Mouse (Mus musculus) forebrain, embryonic 14.5 days (tissue): ENCODE results near the gene Kmt2d. TPM values are rescaled to one million over a fixed set of nuclear protein-coding genes. Genes with fewer than 3 reads are reported as not detected.

Experiments
- ATAC-seq: fragments of 200-750 bp; cut with Nextera tagmentation; 2 replicates; pipeline ENCODE4 v1.8.0; 2017; ENCODE audit warnings: mild to moderate bottlenecking, moderate library complexity
- DNase-seq: peaks from one replicate; pipeline ENCODE4 v3.0.0-alpha.2; 2015; ENCODE audit warnings: low spot score
- H3K27ac ChIP-seq: fragments of 300-500 bp; sonication (generic); 2 replicates; pipeline ENCODE4 v1.5.1; 2014; ENCODE audit warnings: low read depth, mild to moderate bottlenecking, control low read depth, low read length, moderate library complexity
- H3K27me3 ChIP-seq: fragments of 300-500 bp; sonication (generic); replicated peaks from 2 replicates; pipeline ENCODE4 v1.6.1; 2014; ENCODE audit warnings: low read length, control low read depth, mixed read lengths; ENCODE audit not compliant: control insufficient read depth, insufficient read depth
- H3K36me3 ChIP-seq: fragments of 300-500 bp; sonication (generic); 2 replicates; pipeline ENCODE4 v1.6.1; 2014; ENCODE audit warnings: low read length, control low read depth; ENCODE audit not compliant: control insufficient read depth, insufficient read depth
- H3K4me1 ChIP-seq: fragments of 300-500 bp; sonication (generic); 2 replicates; pipeline ENCODE4 v1.6.1; 2014; ENCODE audit warnings: antibody characterized with exemption, low read length, control low read depth; ENCODE audit not compliant: control insufficient read depth, insufficient read depth
- H3K4me2 ChIP-seq: fragments of 300-500 bp; sonication (generic); 2 replicates; pipeline ENCODE4 v1.6.1; 2014; ENCODE audit warnings: mild to moderate bottlenecking, control low read depth, low read length
- H3K4me3 ChIP-seq: fragments of 300-500 bp; sonication (generic); 2 replicates; pipeline ENCODE4 v1.5.1; 2014; ENCODE audit warnings: low read depth, low read length, control low read depth
- H3K9ac ChIP-seq: fragments of 300-500 bp; sonication (generic); 2 replicates; pipeline ENCODE4 v1.6.1; 2014; ENCODE audit warnings: mild to moderate bottlenecking, low read length, control low read depth, moderate library complexity
- H3K9me3 ChIP-seq: fragments of 300-500 bp; sonication (generic); replicated peaks from 2 replicates; pipeline ENCODE4 v1.6.1; 2016; ENCODE audit warnings: low read length, control low read depth, mixed read lengths; ENCODE audit not compliant: control insufficient read depth
- WGBS: fragments of 180-500 bp; shearing (Covaris S2); extraction: QIAGEN DNeasy Blood & Tissue Kit; methylation state at CpG from one replicate; pipeline ENCODE4 v1.1.7; 2014; 5-methylcytosine and 5-hydroxymethylcytosine counted together
- polyA plus RNA-seq: library from polyadenylated mRNA; unstranded; fragments of >200 nt; fragmentation: Nextera tagmentation; extraction: Ambion mirVana; gene quantifications from 2 replicates; pipeline ENCODE4 v1.2.1, GENCODE M21; 2014

Kmt2d gene
- polyA plus RNA-seq, 1 experiment from 2014 or later: 8.0 TPM

DNA sequence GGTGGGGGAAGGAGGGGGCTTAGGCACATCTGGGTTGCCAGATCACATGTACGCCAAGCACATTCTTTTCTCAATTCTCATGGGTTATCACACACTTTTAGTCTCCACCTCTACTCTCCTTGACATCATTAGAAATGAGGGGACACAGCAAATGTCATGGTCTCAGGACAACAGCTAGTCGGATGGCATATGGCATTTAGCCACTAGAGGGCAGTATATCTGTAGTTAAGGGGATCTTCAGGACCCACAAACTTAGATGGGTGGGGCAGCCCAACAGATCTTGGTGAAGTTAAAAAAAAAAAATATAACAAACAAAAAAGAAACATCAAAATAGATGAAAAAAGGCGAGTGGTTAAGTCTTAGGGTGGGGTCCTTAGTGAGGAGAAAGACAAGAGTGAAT, 6.3 kb upstream of the Kmt2d start:
- H3K9ac ChIP-seq: no peak overlapping the region
- DNase-seq: peak; percentile 89
- no peaks in the 10 kb centered on the region for H3K27me3 ChIP-seq
- WGBS: 16% methylated on average over 3 of the region's 3 CpGs
- H3K27ac ChIP-seq: no peak overlapping the region
- H3K4me3 ChIP-seq: no peak overlapping the region
- peaks cover 13% of the 10 kb centered on the region for H3K4me1 ChIP-seq
- peaks cover 16% of the 10 kb centered on the region; the same call in 1 of the 2 replicates for H3K36me3 ChIP-seq
- ATAC-seq: no peak
- H3K4me2 ChIP-seq: no peak overlapping the region
- no peaks in the 10 kb centered on the region for H3K9me3 ChIP-seq

GRCm38 (mm10) chr15:98871916-98872888, 1.2 kb upstream of the Kmt2d start:
- Histone ChIP-seq H3K4me1 (peaks cover 27% of the 10 kb centered on the region), H3K27me3 (no peaks in the 10 kb centered on the region), H3K9ac (peak overlapping the region; percentile 99), H3K4me2 (peak overlapping the region; percentile 99), H3K36me3 (0 out of 2 replicates have a peak, but pooled peaks cover 6% of the 10 kb centered on the region), H3K27ac (peak overlapping the region; percentile 98), H3K9me3 (no peaks in the 10 kb centered on the region), H3K4me3 (peak overlapping the region; percentile 99)
- 1% methylated on average over 45 of the region's 51 CpGs for WGBS
- peak; percentile 98 for DNase-seq
- ATAC-seq: peak; percentile 90

DNA sequence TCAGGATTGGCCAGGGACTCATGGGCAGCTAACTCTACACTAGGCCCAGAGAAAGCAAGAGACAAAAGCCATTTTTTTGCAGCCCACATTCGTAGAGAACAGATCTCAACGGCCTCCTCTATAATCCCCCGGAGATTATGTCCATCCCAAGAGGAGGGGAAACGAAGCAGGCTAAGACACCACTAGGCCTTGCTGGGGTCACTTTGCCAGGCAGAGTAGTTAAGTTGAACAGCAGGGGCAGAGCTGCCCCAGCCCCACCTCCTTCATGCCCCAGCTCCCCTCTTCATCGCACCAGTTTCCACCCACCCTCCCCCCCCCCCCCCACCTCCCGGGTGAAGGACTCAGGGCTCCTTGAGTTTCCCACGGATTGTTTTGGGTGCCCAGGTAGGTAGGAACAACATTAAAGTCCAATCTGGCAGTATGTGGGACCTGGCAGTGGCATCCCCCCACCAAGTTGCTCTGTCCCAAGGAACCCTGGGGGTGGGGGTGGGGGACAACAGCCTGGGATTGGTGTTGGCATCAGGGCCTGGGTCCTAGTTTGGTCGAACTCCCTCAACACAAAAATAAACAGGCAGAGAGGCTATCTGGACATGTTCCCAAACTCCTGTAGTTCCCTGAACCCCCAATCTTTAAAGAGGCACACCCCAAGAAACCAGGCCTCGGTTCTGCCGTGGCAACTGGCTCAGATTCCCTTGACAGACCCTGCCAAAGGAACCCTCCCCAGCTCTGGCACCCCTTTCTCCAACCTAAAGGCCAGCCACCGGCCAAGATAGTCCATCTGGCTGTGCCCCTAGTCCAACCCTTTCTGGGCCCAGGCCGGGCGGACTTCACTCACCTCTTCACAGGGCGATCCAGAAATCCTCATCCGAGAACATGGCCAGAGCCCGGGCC, 580 bp downstream of the Kmt2d start:
- peak overlapping the region; percentile 99 for H3K9ac ChIP-seq
- peak overlapping the region; percentile 99 for H3K4me3 ChIP-seq
- WGBS: under 1% methylated on average over 15 of the region's 16 CpGs
- peak overlapping the region; percentile 98; the same call in 1 of the 2 replicates for H3K27ac ChIP-seq
- H3K36me3 ChIP-seq: peaks cover 13% of the 10 kb centered on the region
- H3K4me2 ChIP-seq: peak overlapping the region; percentile 99
- peaks cover 27% of the 10 kb centered on the region for H3K4me1 ChIP-seq
- H3K9me3 ChIP-seq: no peaks in the 10 kb centered on the region
- ATAC-seq: no peak
- no peak for DNase-seq
- H3K27me3 ChIP-seq: no peaks in the 10 kb centered on the region

- no peak overlapping the region for H3K27ac ChIP-seq
- no peak for DNase-seq
Observed at GRCm38 (mm10) chr15:98869342-98870178, 1.4 kb downstream of the Kmt2d start.

DNA sequence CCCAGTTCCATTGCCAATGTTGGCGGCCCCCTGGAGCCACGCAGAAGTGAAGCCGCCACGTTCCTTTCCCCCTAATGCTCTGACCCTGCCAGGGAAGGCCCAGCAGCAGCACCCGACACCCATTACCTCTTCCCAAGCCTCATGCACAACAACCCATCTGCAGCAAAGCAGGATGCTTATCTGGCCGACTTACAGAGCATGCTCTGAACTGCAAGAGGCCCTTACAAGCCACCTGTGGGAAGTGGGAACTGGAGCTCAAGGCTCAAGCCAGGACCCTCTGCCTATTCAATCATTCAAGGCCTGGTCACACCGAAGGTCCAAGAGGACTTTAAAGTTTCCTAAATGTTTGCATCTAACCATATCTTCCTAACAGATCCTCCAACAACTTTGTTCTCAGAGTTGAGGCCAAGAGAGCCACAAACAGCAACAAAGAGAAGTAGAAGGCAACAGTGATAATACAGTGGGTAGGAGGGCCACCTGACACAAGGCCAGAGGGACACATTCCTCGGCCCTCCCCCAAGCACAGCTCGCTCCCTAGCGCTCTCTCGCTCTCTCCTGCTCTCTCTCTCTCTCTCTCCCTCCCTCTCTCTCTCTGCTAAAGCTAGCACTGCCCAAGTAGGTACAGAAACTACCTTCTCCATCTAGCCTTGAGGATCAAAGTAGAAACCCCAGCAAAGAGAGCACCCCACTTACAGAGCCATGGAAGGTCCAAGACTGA, 2.5 kb downstream of the Kmt2d start:
- DNase-seq (no peak), ATAC-seq (no peak)
- WGBS: 37% methylated on average over 11 of the region's 11 CpGs
- Histone ChIP-seq H3K9ac (peak overlapping the region; percentile 99), H3K4me2 (peak overlapping the region; percentile 99), H3K4me3 (peak overlapping the region; percentile 99), H3K4me1 (peaks cover 27% of the 10 kb centered on the region), H3K27ac (no peak overlapping the region), H3K9me3 (no peaks in the 10 kb centered on the region), H3K27me3 (no peaks in the 10 kb centered on the region), H3K36me3 (peaks cover 32% of the 10 kb centered on the region)

More at GRCm38 (mm10) chr15:98869342-98870178, 1.4 kb downstream of the Kmt2d start:
- Histone ChIP-seq H3K4me2 (peak overlapping the region; percentile 99), H3K27me3 (no peaks in the 10 kb centered on the region), H3K9me3 (no peaks in the 10 kb centered on the region), H3K4me1 (peaks cover 27% of the 10 kb centered on the region), H3K9ac (peak overlapping the region; percentile 99), H3K36me3 (peaks cover 22% of the 10 kb centered on the region), H3K4me3 (peak overlapping the region; percentile 99)
- ATAC-seq: no peak
- 12% methylated on average over 8 of the region's 8 CpGs for WGBS

- peaks cover 24% of the 10 kb centered on the region for H3K4me1 ChIP-seq
- peaks cover 44% of the 10 kb centered on the region for H3K36me3 ChIP-seq
- H3K27ac ChIP-seq: no peak overlapping the region
- no peaks in the 10 kb centered on the region for H3K9me3 ChIP-seq
- no peak overlapping the region for H3K4me3 ChIP-seq
- H3K27me3 ChIP-seq: no peaks in the 10 kb centered on the region
- H3K9ac ChIP-seq: no peak overlapping the region
- H3K4me2 ChIP-seq: peak overlapping the region; percentile 99
- DNase-seq (peak; percentile 66), ATAC-seq (no peak)
- 77% methylated on average over 6 of the region's 6 CpGs for WGBS
Observed at GRCm38 (mm10) chr15:98867321-98867720, 3.7 kb downstream of the Kmt2d start.

GRCm38 (mm10) chr15:98866501-98866900, 4.5 kb downstream of the Kmt2d start:
- DNase-seq (no peak), ATAC-seq (no peak)
- Histone ChIP-seq H3K27me3 (no peaks in the 10 kb centered on the region), H3K4me2 (no peak overlapping the region), H3K9ac (no peak overlapping the region), H3K9me3 (no peaks in the 10 kb centered on the region), H3K27ac (no peak overlapping the region), H3K4me1 (peaks cover 24% of the 10 kb centered on the region), H3K36me3 (peaks cover 52% of the 10 kb centered on the region), H3K4me3 (no peak overlapping the region)
- 84% methylated on average over 5 of the region's 5 CpGs for WGBS
